Mouse (Mus musculus): ENCODE measurements around the gene Qsox1.

The Qsox1 gene

DNA sequence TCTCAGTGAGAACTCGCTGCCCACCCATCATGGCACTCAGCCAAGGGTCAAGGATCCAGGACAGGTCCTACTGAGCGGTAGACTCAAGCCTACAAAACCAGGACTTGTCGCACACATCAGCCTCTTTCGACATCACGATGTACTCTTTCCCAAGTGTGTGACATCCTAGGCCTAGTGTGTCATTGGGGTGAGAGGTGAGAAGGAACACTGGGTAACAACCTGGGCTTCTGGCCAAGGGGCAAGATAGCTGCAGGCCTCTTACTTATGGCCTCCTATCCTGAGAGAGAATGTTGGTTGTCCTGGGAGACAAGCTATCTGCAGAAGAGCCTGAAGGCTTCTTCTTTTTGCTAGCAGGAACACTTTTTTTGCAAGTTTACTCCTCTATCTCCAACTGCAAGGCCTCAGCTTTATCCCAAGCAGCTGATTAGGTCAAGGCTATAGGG, 16.9 kb downstream of the Qsox1 start:
- TF ChIP-seq POU5F1 (IDR thresholded peaks at IDR 0.05; ENCODE audit: borderline replicate concordance, low read length) (no peak), NANOG (IDR thresholded peaks at IDR 0.05; ENCODE audit: borderline replicate concordance, low read length) (no peak), CTCF (conservative IDR thresholded peaks at IDR 0.05; ENCODE audit: low read length) (no peak)
- Histone ChIP-seq H3K27me3 (ENCODE audit: insufficient read depth, low read length) (0 out of 2 replicates have a peak, but pooled peaks cover 3% of the 10 kb centered on the region), H3K4me3 (replicated peaks; ENCODE audit: low read length) (no peak overlapping the region), H3K36me3 (ENCODE audit: insufficient read depth, low read length) (peaks cover 6% of the 10 kb centered on the region; the same call in 1 of the 2 replicates), H3K9me3 (ENCODE audit: low read length) (peaks cover 9% of the 10 kb centered on the region; the same call in 1 of the 2 replicates), H3K4me1 (replicated peaks; ENCODE audit: low read depth, low read length) (peaks cover 4% of the 10 kb centered on the region; the same call in 1 of the 2 replicates)

DNA sequence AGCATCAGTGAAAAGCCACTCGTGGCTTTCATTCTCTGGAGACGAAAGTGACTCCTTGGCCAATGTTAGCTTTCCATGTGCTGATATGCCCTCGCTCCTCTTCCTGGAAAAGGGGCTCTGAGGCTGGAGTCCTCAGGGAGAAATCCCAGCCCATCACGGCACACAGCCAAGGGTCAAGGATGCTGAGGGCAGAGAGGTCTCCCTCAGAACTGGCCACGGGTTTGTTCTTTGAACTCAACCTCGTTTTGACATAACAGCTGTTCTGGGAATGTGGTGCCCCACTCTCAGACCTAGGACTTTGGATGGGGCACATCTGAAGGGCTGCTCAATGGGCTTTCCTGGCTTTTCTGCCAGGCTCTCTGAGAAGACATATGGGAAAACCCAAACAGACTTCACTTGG, 17.8 kb downstream of the Qsox1 start:
- Histone ChIP-seq H3K27me3 (ENCODE audit: insufficient read depth, low read length) (0 out of 2 replicates have a peak, but pooled peaks cover 3% of the 10 kb centered on the region), H3K4me1 (replicated peaks; ENCODE audit: low read depth, low read length) (peaks cover 4% of the 10 kb centered on the region; the same call in 1 of the 2 replicates), H3K36me3 (ENCODE audit: insufficient read depth, low read length) (peaks cover 6% of the 10 kb centered on the region; the same call in 1 of the 2 replicates), H3K4me3 (replicated peaks; ENCODE audit: low read length) (no peak overlapping the region), H3K9me3 (ENCODE audit: low read length) (peaks cover 9% of the 10 kb centered on the region; the same call in 1 of the 2 replicates)
- no peak for TF ChIP-seq CTCF (conservative IDR thresholded peaks at IDR 0.05; ENCODE audit: low read length)
- TF ChIP-seq NANOG (IDR thresholded peaks at IDR 0.05; ENCODE audit: borderline replicate concordance, low read length) = no peak

DNA sequence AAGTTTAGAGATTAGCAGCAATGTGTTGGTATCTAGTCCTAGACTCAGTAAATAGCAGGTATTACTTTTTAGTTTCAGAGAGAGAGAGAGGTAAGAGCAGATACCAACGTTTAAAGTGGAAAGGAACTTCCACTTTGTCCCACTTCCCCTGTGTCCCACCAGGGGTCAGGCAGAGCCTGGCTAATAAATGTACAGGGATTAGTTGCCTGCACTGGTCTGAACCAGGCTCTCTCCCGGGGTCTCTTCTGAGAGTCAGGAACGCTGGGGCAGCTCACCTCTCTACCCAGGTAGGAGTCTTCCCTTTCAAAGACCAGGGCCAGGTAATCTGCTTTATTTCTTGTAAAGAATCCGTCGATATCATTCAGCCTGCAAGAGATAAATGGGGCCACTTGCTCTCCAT, 20.8 kb downstream of the Qsox1 start:
- H3K36me3 ChIP-seq (ENCODE audit: insufficient read depth, low read length) = peaks cover 6% of the 10 kb centered on the region; the same call in 1 of the 2 replicates
- no peaks in the 10 kb centered on the region for H3K4me1 ChIP-seq (replicated peaks; ENCODE audit: low read depth, low read length)
- TF ChIP-seq CTCF (conservative IDR thresholded peaks at IDR 0.05; ENCODE audit: low read length) = peak; percentile 38
- TF ChIP-seq NANOG (IDR thresholded peaks at IDR 0.05; ENCODE audit: borderline replicate concordance, low read length) = no peak
- H3K9me3 ChIP-seq (ENCODE audit: low read length) = peaks cover 9% of the 10 kb centered on the region; the same call in 1 of the 2 replicates
- H3K27me3 ChIP-seq (ENCODE audit: insufficient read depth, low read length) = 0 out of 2 replicates have a peak, but pooled peaks cover 3% of the 10 kb centered on the region
- H3K4me3 ChIP-seq (replicated peaks; ENCODE audit: low read length) = no peak overlapping the region

DNA sequence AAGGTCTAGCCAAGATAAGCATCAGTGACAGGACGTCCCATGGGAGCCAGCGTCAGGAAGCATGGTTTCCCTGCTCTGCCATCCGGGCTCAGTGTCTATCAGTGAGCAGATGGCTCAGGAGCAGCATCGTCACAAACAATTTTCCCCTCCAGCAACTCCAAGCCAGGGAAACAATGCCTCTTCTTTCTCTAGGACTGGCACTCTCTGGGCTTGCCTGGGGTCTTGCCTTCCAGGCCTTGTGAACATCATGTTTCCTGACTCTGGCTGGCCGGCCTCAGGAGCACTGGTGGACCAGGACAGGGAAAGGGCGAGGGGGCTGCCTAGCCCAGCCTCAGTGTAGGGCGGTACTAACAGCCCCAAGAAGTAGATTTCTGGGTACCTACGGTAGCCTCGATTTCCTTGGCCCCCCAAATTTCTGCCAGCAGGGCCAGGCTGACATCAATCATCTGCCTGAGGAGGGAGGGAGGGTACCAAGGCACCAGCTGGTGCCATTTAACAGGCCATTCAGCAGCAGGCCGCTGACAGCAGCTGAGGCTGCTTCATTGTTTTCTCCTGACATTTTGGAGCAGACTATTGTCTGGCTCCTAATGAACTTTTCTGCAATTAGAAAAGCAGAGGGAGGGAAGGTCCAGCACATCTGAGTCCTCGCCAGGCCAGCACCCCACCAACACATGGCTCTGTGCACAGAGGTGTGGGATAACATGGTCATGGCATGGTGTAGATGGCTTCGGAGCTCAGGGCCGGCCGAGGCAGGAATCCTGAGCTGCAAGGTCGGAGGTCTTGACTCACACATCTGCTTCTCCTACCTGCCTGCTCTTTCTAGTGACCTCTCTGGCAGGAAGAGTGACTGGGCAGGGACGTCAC, 22.3 kb downstream of the Qsox1 start:
- TF ChIP-seq NANOG (IDR thresholded peaks at IDR 0.05; ENCODE audit: borderline replicate concordance, low read length) = no peak
- H3K27me3 ChIP-seq (ENCODE audit: insufficient read depth, low read length) = 0 out of 2 replicates have a peak, but pooled peaks cover 3% of the 10 kb centered on the region
- H3K4me3 ChIP-seq (replicated peaks; ENCODE audit: low read length) = no peak overlapping the region
- peaks cover 6% of the 10 kb centered on the region; the same call in 1 of the 2 replicates for H3K36me3 ChIP-seq (ENCODE audit: insufficient read depth, low read length)
- 0 out of 2 replicates have a peak, but pooled peaks cover 5% of the 10 kb centered on the region for H3K4me1 ChIP-seq (replicated peaks; ENCODE audit: low read depth, low read length)
- H3K9me3 ChIP-seq (ENCODE audit: low read length) = peaks cover 9% of the 10 kb centered on the region; the same call in 1 of the 2 replicates

DNA sequence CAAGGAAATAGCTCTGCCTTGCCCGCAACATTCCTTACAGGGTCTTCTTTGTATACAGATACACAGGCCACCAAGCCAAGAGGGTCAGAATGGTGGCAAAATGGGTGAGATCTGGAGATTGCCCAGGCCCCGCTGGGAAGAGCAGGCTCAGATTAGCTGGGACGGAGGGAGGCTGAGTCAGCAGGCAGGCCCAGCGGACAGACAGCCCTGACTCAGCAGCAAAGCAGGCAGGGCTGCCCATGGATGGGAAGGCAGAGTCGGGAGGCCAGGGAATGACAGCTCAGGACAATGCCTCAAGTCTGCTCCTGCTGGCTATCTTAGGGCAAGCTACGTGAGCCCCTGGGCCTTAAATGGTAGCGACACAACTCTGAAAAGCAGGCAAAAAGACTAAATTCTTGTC, 26.8 kb downstream of the Qsox1 start:
- Histone ChIP-seq H3K4me3 (replicated peaks; ENCODE audit: low read length) (no peak overlapping the region), H3K9me3 (ENCODE audit: low read length) (no peaks in the 10 kb centered on the region), H3K36me3 (ENCODE audit: insufficient read depth, low read length) (no peaks in the 10 kb centered on the region), H3K4me1 (replicated peaks; ENCODE audit: low read depth, low read length) (peaks cover 8% of the 10 kb centered on the region; the same call in 1 of the 2 replicates), H3K27me3 (ENCODE audit: insufficient read depth, low read length) (no peaks in the 10 kb centered on the region; the same call in 1 of the 2 replicates)
- TF ChIP-seq POU5F1 (IDR thresholded peaks at IDR 0.05; ENCODE audit: borderline replicate concordance, low read length) (no peak), NANOG (IDR thresholded peaks at IDR 0.05; ENCODE audit: borderline replicate concordance, low read length) (no peak), CTCF (conservative IDR thresholded peaks at IDR 0.05; ENCODE audit: low read length) (no peak)

DNA sequence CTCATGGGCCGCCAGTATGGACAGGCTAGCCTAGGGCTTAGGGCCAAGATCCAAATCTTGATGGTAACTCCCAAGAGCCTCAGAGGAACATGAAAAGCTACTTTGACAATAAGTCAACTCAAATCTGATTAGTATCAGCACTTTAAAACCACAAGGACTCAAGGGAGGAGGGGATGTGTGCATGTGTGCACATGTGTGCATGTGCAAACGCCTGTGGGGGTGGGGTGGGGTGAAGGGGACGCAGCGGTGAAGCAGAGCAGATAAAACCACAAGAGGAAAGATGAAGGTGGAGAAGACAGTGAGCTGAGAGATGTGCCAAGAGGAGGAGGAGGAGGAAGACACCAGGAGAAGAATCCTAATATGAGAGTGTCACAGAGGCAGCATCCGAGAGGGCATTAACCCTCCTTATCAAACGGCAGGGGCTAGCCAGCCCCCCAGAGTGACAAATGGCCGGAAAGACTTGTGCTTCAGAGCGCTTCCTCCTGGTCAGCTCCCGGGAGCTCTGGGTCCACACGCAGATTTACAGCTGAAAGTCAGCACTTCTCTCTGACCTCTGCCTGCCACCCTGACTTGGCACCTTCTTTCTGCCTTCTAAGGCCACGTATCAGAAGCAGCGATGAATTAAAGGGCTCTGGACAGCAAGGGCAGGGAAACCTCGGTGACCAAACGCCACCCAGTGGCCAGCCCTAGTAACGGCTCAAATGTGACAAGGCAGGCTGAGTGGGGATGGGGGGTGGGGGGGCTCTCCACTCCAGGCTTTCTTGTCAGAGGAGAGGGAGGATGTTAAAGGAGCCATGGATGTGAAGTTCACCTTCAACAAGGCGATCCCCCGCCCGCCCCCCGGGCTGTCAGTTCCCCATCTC, 28.1 kb downstream of the Qsox1 start:
- no peak overlapping the region for H3K4me3 ChIP-seq (replicated peaks; ENCODE audit: low read length)
- TF ChIP-seq POU5F1 (IDR thresholded peaks at IDR 0.05; ENCODE audit: borderline replicate concordance, low read length) = no peak
- TF ChIP-seq NANOG (IDR thresholded peaks at IDR 0.05; ENCODE audit: borderline replicate concordance, low read length) = no peak
- TF ChIP-seq CTCF (conservative IDR thresholded peaks at IDR 0.05; ENCODE audit: low read length) = peak; percentile 50
- H3K9me3 ChIP-seq (ENCODE audit: low read length) = no peaks in the 10 kb centered on the region
- H3K4me1 ChIP-seq (replicated peaks; ENCODE audit: low read depth, low read length) = peaks cover 8% of the 10 kb centered on the region; the same call in 1 of the 2 replicates
- H3K36me3 ChIP-seq (ENCODE audit: insufficient read depth, low read length) = no peaks in the 10 kb centered on the region
- no peaks in the 10 kb centered on the region; the same call in 1 of the 2 replicates for H3K27me3 ChIP-seq (ENCODE audit: insufficient read depth, low read length)

DNA sequence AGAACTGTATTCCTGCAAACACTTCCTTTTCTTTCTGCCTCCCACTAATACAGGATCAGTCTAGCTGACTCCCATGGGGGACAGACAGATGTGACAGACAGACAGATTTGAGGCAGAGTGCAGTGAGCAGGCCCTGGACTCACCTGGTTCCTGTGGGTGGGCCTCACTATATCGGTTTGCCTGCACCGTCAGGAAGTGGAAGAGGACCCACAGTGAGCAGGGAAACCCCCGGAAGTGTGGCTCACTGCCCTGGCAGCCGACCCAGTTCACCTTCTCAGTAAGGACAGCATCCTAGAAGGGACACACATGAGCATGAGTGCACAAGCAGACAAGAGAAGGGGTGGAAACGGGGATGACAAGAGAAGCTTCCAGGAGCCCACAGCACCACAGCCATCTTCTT, 30.3 kb downstream of the Qsox1 start:
- TF ChIP-seq POU5F1 (IDR thresholded peaks at IDR 0.05; ENCODE audit: borderline replicate concordance, low read length) = no peak
- TF ChIP-seq CTCF (conservative IDR thresholded peaks at IDR 0.05; ENCODE audit: low read length) = no peak
- no peak for TF ChIP-seq NANOG (IDR thresholded peaks at IDR 0.05; ENCODE audit: borderline replicate concordance, low read length)
- H3K4me3 ChIP-seq (replicated peaks; ENCODE audit: low read length) = no peak overlapping the region

More for the DNA sequence above, 30.3 kb downstream of the Qsox1 start:
- Histone ChIP-seq H3K27me3 (ENCODE audit: insufficient read depth, low read length) (no peaks in the 10 kb centered on the region; the same call in 1 of the 2 replicates), H3K4me1 (replicated peaks; ENCODE audit: low read depth, low read length) (peaks cover 8% of the 10 kb centered on the region; the same call in 1 of the 2 replicates), H3K36me3 (ENCODE audit: insufficient read depth, low read length) (no peaks in the 10 kb centered on the region), H3K9me3 (ENCODE audit: low read length) (no peaks in the 10 kb centered on the region)
